Mouse (Mus musculus) cerebellum, adult 2 months (tissue): ENCODE data around the gene Shpk. TPM values are rescaled to one million over a fixed set of nuclear protein-coding genes. Genes with fewer than 3 reads are reported as not detected.

Experiments used
- DNase-seq, 2 experiments: peaks; one replicate each; pipeline ENCODE4 v3.0.0; 2021
- H3K27ac ChIP-seq: fragments of 200-500 bp; 2 replicates; pipeline ENCODE4 v1.5.1; 2012; ENCODE audit warnings: low read length, control low read depth, inconsistent platforms; ENCODE audit not compliant: insufficient read depth
- H3K27me3 ChIP-seq: fragments of 200-500 bp; 2 replicates; pipeline ENCODE4 v1.6.1; 2012; ENCODE audit warnings: inconsistent platforms, mild to moderate bottlenecking, low read length, moderate library complexity; ENCODE audit not compliant: control insufficient read depth, insufficient read depth
- H3K4me1 ChIP-seq: fragments of 200-500 bp; 2 replicates; pipeline ENCODE4 v1.6.1; 2011; ENCODE audit warnings: low read length; ENCODE audit not compliant: control insufficient read depth, insufficient read depth
- H3K4me3 ChIP-seq: fragments of 200-500 bp; replicated peaks from 2 replicates; pipeline ENCODE3; 2011; ENCODE audit warnings: mild to moderate bottlenecking, low read depth, low read length, control low read depth; ENCODE audit not compliant: insufficient read depth
- CTCF ChIP-seq: fragments of 200-500 bp; IDR thresholded peaks from 2 replicates; pipeline ENCODE4 v1.5.1; 2011; ENCODE audit warnings: low read depth, mild to moderate bottlenecking, control low read depth, low read length, moderate library complexity, borderline replicate concordance; ENCODE audit not compliant: insufficient read depth
- POLR2A ChIP-seq: fragments of 200-500 bp; IDR thresholded peaks from 2 replicates; pipeline ENCODE4 v1.6.1; 2011; ENCODE audit warnings: low read length, control low read depth, borderline replicate concordance; ENCODE audit not compliant: insufficient read depth
- WGBS: fragments of 180-500 bp; shearing (Covaris S2); methylation state at CpG from one replicate; pipeline ENCODE4 v1.1.7; 2018; 5-methylcytosine and 5-hydroxymethylcytosine counted together
- polyA plus RNA-seq: library from polyadenylated mRNA; depleted of rRNA; stranded (reverse); fragments of >200 nt; gene quantifications from 2 replicates; pipeline ENCODE4 v1.2.3, GENCODE M21; 2012

Gene Shpk
- polyA plus RNA-seq, 1 experiment, result 4.1 TPM

- Histone ChIP-seq H3K27ac (no peak overlapping the region), H3K27me3 (no peaks in the 10 kb centered on the region), H3K4me1 (peaks cover 12% of the 10 kb centered on the region), H3K4me3 (no peak overlapping the region)
- WGBS, result 46% methylated on average over 4 of the region's 4 CpGs
- peak; percentile 41 to 60 for DNase-seq
- TF ChIP-seq CTCF (peak; percentile 59), POLR2A (no peak)
These were observed 30.0 kb upstream of the Shpk start for GRCm38 (mm10) chr11:73169231-73169630.

- WGBS, result 35% methylated on average over 5 of the region's 5 CpGs
- no peak overlapping the region for H3K27ac ChIP-seq
- DNase-seq, result no peak
These were observed 27.1 kb upstream of the Shpk start for GRCm38 (mm10) chr11:73172186-73172585.

GRCm38 (mm10) chr11:73175612-73176011, 23.6 kb upstream of the Shpk start:
- no peak for DNase-seq
- Histone ChIP-seq H3K27me3 (no peaks in the 10 kb centered on the region), H3K27ac (no peak overlapping the region), H3K4me3 (peak overlapping the region; percentile 94), H3K4me1 (peaks cover 15% of the 10 kb centered on the region)
- TF ChIP-seq CTCF (no peak), POLR2A (no peak)
- 45% methylated on average over 8 of the region's 8 CpGs for WGBS

More at GRCm38 (mm10) chr11:73172186-73172585, 27.1 kb upstream of the Shpk start:
- H3K27me3 ChIP-seq, result no peaks in the 10 kb centered on the region
- H3K4me3 ChIP-seq, result no peak overlapping the region
- no peak for TF ChIP-seq POLR2A
- H3K4me1 ChIP-seq, result peaks cover 16% of the 10 kb centered on the region

GRCm38 (mm10) chr11:73176186-73176585, 23.1 kb upstream of the Shpk start:
- Histone ChIP-seq H3K27me3 (no peaks in the 10 kb centered on the region), H3K4me1 (peaks cover 9% of the 10 kb centered on the region), H3K27ac (0 out of 2 replicates have a peak overlapping the region, but pooled peaks have one; percentile 71), H3K4me3 (peak overlapping the region; percentile 94)
- TF ChIP-seq POLR2A, result no peak
- TF ChIP-seq CTCF, result no peak
- DNase-seq, result no peak
- 1% methylated on average over 15 of the region's 15 CpGs for WGBS

GRCm38 (mm10) chr11:73176608-73177508, 22.4 kb upstream of the Shpk start, which contains the start of the genes Emc6 and Tax1bp3:
TSS of gene Emc6 (minus strand) at chr11:73177037.
TSS of gene Tax1bp3 (plus strand) at chr11:73177083.
- peak; percentile 94 to 97 for DNase-seq
- Histone ChIP-seq H3K27ac (peak within 1 kb of the TSS; percentile 71), H3K4me3 (peak within 1 kb of the TSS; percentile 94), H3K27me3 (no peaks in the 10 kb centered on the region), H3K4me1 (peaks cover 4% of the 10 kb centered on the region; the same call in 1 of the 2 replicates)
- TF ChIP-seq CTCF (no peak), POLR2A (peak; percentile 92)
- under 1% methylated on average over 81 of the region's 81 CpGs for WGBS

GRCm38 (mm10) chr11:73177509-73177875, 21.8 kb upstream of the Shpk start:
- Histone ChIP-seq H3K4me1 (peaks cover 4% of the 10 kb centered on the region; the same call in 1 of the 2 replicates), H3K4me3 (peak overlapping the region; percentile 74), H3K27ac (peak overlapping the region; percentile 44; the same call in 1 of the 2 replicates), H3K27me3 (no peaks in the 10 kb centered on the region)
- TF ChIP-seq CTCF (no peak), POLR2A (no peak)
- WGBS, result 0% methylated on average over 28 of the region's 28 CpGs
- no peak for DNase-seq

- DNase-seq, result no peak
- Histone ChIP-seq H3K4me3 (peak overlapping the region; percentile 74), H3K4me1 (peaks cover 4% of the 10 kb centered on the region; the same call in 1 of the 2 replicates), H3K27ac (no peak overlapping the region), H3K27me3 (no peaks in the 10 kb centered on the region)
- WGBS, result 6% methylated on average over 2 of the region's 2 CpGs
- TF ChIP-seq POLR2A, result no peak
- no peak for TF ChIP-seq CTCF
These were observed 21.4 kb upstream of the Shpk start for GRCm38 (mm10) chr11:73177895-73178294.
